Mouse (Mus musculus) stomach, embryonic 14.5 days (tissue): ENCODE results near the gene Zfp593. TPM values are rescaled to one million over a fixed set of nuclear protein-coding genes. Genes with fewer than 3 reads are reported as not detected.

ENCODE experiments used
- ATAC-seq: fragments of 200-750 bp; cut with Nextera tagmentation; 2 replicates; pipeline ENCODE4 v1.8.0; 2017; ENCODE audit warnings: low read depth, moderate TSS enrichment; ENCODE audit not compliant: insufficient number of reproducible peaks, insufficient read depth, low FRiP score
- H3K27ac ChIP-seq: fragments of 300-500 bp; sonication (generic); 2 replicates; pipeline ENCODE4 v1.5.1; 2014; ENCODE audit warnings: mild to moderate bottlenecking, low read length, moderate library complexity, mixed read lengths
- H3K27me3 ChIP-seq: fragments of 300-500 bp; sonication (generic); 2 replicates; pipeline ENCODE4 v1.6.1; 2014; ENCODE audit warnings: low read length, control low read depth, mixed read lengths; ENCODE audit not compliant: control insufficient read depth, insufficient read depth
- H3K36me3 ChIP-seq: fragments of 300-500 bp; sonication (generic); 2 replicates; pipeline ENCODE4 v1.6.1; 2014; ENCODE audit warnings: mild to moderate bottlenecking, control low read depth, low read length, moderate library complexity, mixed read lengths; ENCODE audit not compliant: control insufficient read depth, insufficient read depth
- H3K4me1 ChIP-seq: fragments of 300-500 bp; sonication (generic); 2 replicates; pipeline ENCODE4 v1.6.1; 2014; ENCODE audit warnings: low read length, control low read depth, mixed read lengths; ENCODE audit not compliant: control insufficient read depth, insufficient read depth
- H3K4me2 ChIP-seq: fragments of 300-500 bp; sonication (generic); replicated peaks from 2 replicates; pipeline ENCODE4 v1.6.1; 2014; ENCODE audit warnings: low read depth, low read length, control low read depth
- H3K4me3 ChIP-seq: fragments of 300-500 bp; sonication (generic); 2 replicates; pipeline ENCODE4 v1.5.1; 2014; ENCODE audit warnings: low read depth, low read length, control low read depth
- H3K9ac ChIP-seq: fragments of 300-500 bp; sonication (generic); replicated peaks from 2 replicates; pipeline ENCODE4 v1.6.1; 2014; ENCODE audit warnings: low read depth, mild to moderate bottlenecking, control low read depth, low read length, moderate library complexity, mixed read lengths
- H3K9me3 ChIP-seq: fragments of 300-500 bp; sonication (generic); 2 replicates; pipeline ENCODE4 v1.6.1; 2016; ENCODE audit warnings: low read depth, low read length, control low read depth; ENCODE audit not compliant: control insufficient read depth
- WGBS: fragments of 180-500 bp; shearing (Covaris S2); extraction: QIAGEN DNeasy Blood & Tissue Kit; methylation state at CpG from one replicate; pipeline ENCODE4 v1.1.7; 2014; 5-methylcytosine and 5-hydroxymethylcytosine counted together
- polyA plus RNA-seq: library from polyadenylated mRNA; unstranded; fragments of >200 nt; fragmentation: Nextera tagmentation; extraction: Ambion mirVana; gene quantifications from 2 replicates; pipeline ENCODE4 v1.2.1, GENCODE M21; 2014

The Zfp593 gene
- polyA plus RNA-seq, 1 experiment from 2014 or later: 16.5 TPM

GRCm38 (mm10) chr4:134265860-134266585 is 20.6 kb upstream of the Zfp593 start:
- no peak overlapping the region for H3K4me3 ChIP-seq
- peaks cover 3% of the 10 kb centered on the region; the same call in 1 of the 2 replicates for H3K9me3 ChIP-seq
- H3K27me3 ChIP-seq: no peaks in the 10 kb centered on the region
- no peak for ATAC-seq
- H3K27ac ChIP-seq: no peak overlapping the region
- whole genome bisulfite sequencing: 55% methylated on average over 9 of the region's 9 CpGs
- no peak overlapping the region for H3K4me2 ChIP-seq
- H3K36me3 ChIP-seq: no peaks in the 10 kb centered on the region
- no peak overlapping the region for H3K9ac ChIP-seq
- no peaks in the 10 kb centered on the region for H3K4me1 ChIP-seq

DNA sequence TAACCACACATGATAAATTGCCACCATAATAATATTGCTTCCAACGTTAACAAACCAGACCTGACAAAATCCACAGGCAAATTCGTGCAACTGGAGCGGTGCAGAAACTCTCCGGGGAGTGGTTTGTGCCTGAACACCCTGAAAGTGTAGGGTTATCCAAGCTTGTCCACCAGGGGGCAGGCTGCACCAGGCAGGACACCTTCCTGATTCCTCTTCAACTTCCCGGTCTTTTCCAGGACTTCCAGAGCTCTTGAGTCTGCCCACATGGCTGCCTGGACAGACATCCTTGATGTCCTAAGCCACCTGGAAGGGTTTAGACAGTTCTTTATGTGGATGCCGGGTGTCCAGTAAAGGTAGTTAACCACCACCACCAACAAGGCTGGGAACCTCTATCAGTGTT is 17.8 kb upstream of the Zfp593 start:
- no peak overlapping the region for H3K4me2 ChIP-seq
- no peaks in the 10 kb centered on the region for H3K4me1 ChIP-seq
- peaks cover 3% of the 10 kb centered on the region; the same call in 1 of the 2 replicates for H3K9me3 ChIP-seq
- no peak overlapping the region for H3K4me3 ChIP-seq
- WGBS: 25% methylated on average over 6 of the region's 6 CpGs
- no peak overlapping the region for H3K9ac ChIP-seq
- H3K27me3 ChIP-seq: no peaks in the 10 kb centered on the region
- H3K36me3 ChIP-seq: no peaks in the 10 kb centered on the region
- no peak for ATAC-seq
- no peak overlapping the region for H3K27ac ChIP-seq

DNA sequence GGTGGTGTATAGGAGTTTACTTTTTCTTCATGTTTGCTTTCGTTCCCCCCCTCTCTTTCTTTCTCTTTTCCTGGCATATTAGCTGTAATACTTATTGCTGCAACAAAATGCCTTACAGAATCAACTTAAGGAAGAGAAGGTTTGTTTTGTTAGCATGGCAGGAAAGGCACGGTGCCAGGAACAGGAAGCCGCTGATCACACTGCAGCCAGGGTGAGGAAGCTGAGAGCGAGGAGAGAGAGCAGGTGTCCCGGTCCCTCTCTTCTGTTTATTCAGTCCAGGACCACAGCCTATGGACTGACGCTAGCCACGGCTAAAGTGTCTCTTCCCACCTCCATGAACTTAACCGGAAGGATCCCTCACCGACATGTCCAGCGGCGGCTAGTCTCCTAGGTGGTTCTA is 13.0 kb upstream of the Zfp593 start:
- Histone ChIP-seq H3K36me3 (no peaks in the 10 kb centered on the region), H3K4me2 (no peak overlapping the region), H3K9me3 (no peaks in the 10 kb centered on the region), H3K4me1 (peaks cover 15% of the 10 kb centered on the region; the same call in 1 of the 2 replicates), H3K9ac (no peak overlapping the region), H3K27me3 (0 out of 2 replicates have a peak, but pooled peaks cover 2% of the 10 kb centered on the region), H3K4me3 (no peak overlapping the region), H3K27ac (no peak overlapping the region)
- WGBS: 51% methylated on average over 11 of the region's 11 CpGs
- no peak for ATAC-seq

DNA sequence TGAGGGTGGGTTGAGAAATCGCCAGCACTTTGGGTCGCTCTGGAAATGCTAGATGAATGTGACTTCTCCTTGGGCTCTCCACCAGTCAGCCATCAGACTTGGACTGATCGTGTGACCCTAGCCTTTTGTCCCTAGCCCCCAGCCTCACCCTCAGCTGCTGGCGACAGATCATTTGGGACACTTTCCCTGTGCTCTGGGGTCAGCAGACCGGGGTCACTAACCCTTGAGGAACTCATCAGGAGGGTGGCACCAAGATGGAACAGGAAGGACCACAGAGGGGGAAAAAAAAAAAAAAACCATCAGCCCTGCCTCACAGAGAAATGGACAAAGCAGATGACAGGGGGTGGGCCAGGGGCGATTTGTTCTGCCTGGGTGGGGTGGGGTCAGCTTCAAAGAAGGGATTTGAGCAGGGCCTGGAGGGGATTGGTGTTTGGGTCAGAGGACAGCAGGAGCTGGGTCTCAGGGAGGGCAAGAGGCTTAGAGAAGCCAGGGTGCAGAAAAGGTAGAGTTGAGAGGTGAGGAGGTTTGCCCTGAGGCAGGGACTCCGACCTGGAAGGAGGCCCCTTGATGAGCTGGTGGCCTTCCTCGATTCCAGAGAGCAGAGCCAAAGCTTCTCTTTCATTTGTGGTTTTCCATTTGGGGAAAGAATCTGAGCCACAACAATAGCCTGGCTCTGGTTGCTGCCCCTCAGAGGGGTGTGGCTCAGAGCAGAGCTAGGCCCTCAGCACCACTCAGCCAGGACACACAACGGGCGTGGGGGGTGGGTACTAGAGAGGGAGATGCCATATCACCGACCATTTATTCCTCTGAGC is 12.0 kb upstream of the Zfp593 start:
- 32% methylated on average over 11 of the region's 11 CpGs for WGBS
- no peaks in the 10 kb centered on the region for H3K9me3 ChIP-seq
- 0 out of 2 replicates have a peak, but pooled peaks cover 3% of the 10 kb centered on the region for H3K27me3 ChIP-seq
- ATAC-seq: no peak
- H3K36me3 ChIP-seq: no peaks in the 10 kb centered on the region
- peaks cover 15% of the 10 kb centered on the region; the same call in 1 of the 2 replicates for H3K4me1 ChIP-seq
- H3K4me3 ChIP-seq: no peak overlapping the region
- no peak overlapping the region for H3K4me2 ChIP-seq
- no peak overlapping the region for H3K27ac ChIP-seq
- H3K9ac ChIP-seq: no peak overlapping the region

- Histone ChIP-seq H3K4me3 (no peak overlapping the region), H3K36me3 (no peaks in the 10 kb centered on the region), H3K27ac (no peak overlapping the region), H3K4me2 (no peak overlapping the region), H3K9ac (no peak overlapping the region), H3K9me3 (no peaks in the 10 kb centered on the region), H3K27me3 (peaks cover 10% of the 10 kb centered on the region; the same call in 1 of the 2 replicates), H3K4me1 (peaks cover 23% of the 10 kb centered on the region)
- 20% methylated on average over 19 of the region's 19 CpGs for WGBS
- peak; percentile 25; the same call in 1 of the 2 replicates for ATAC-seq
These were observed 11.2 kb upstream of the Zfp593 start for GRCm38 (mm10) chr4:134256407-134257197.

GRCm38 (mm10) chr4:134255854-134256253 is 10.5 kb upstream of the Zfp593 start:
- H3K27ac ChIP-seq: no peak overlapping the region
- H3K27me3 ChIP-seq: peaks cover 12% of the 10 kb centered on the region; the same call in 1 of the 2 replicates
- peaks cover 25% of the 10 kb centered on the region for H3K4me1 ChIP-seq
- no peaks in the 10 kb centered on the region for H3K36me3 ChIP-seq
- no peak overlapping the region for H3K4me2 ChIP-seq
- 35% methylated on average over 4 of the region's 4 CpGs for WGBS
- no peak for ATAC-seq
- no peaks in the 10 kb centered on the region for H3K9me3 ChIP-seq
- no peak overlapping the region for H3K4me3 ChIP-seq
- H3K9ac ChIP-seq: no peak overlapping the region

DNA sequence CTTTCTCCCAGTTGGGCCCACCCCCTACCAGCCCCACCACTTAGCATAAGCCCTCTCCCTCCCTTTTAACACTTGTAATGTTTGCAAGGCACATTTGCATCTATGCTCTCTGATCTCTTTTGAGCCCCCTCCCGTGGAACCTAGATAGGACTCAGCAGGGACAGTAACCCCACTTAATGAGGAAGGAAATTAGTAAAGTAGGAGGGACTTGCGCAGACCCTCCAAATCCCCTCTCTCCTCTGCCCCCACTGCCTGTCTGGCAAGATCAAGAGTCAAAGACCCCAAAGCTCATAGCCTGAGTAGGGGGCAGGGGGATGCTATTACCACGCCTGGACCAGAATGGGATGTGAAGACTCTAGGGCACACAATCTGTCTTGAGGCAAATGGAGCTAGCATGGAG is 9.4 kb upstream of the Zfp593 start:
- no peak for ATAC-seq
- Histone ChIP-seq H3K4me3 (no peak overlapping the region), H3K4me2 (no peak overlapping the region), H3K27me3 (peaks cover 21% of the 10 kb centered on the region), H3K9me3 (no peaks in the 10 kb centered on the region), H3K36me3 (no peaks in the 10 kb centered on the region), H3K4me1 (peaks cover 29% of the 10 kb centered on the region), H3K27ac (no peak overlapping the region), H3K9ac (no peak overlapping the region)
- 60% methylated on average over 3 of the region's 3 CpGs for WGBS

GRCm38 (mm10) chr4:134253722-134254324 is 8.4 kb upstream of the Zfp593 start, which contains the start of gene Grrp1:
Gene Grrp1 (minus strand): TSS chr4:134254106.
- Histone ChIP-seq H3K9ac (0 out of 2 replicates have a peak within 1 kb of the TSS, but pooled peaks have one; percentile 4), H3K4me3 (peak within 1 kb of the TSS; percentile 45), H3K4me2 (peak within 1 kb of the TSS; percentile 98), H3K27me3 (peaks cover 23% of the 10 kb centered on the region), H3K4me1 (peaks cover 35% of the 10 kb centered on the region), H3K36me3 (no peaks in the 10 kb centered on the region), H3K9me3 (no peaks in the 10 kb centered on the region), H3K27ac (peak within 1 kb of the TSS; percentile 27; the same call in 1 of the 2 replicates)
- ATAC-seq: no peak
- WGBS: 0% methylated on average over 13 of the region's 13 CpGs
